Comparison of ENCODE assay signal across 10 mouse cellular contexts in genomic region chr16:5992045-5993011, GRCm38 (mm10).
DNase-seq lines count a peak whose midpoint lies in the region; ATAC-seq lines count a peak whose summit lies in the region.
"Had no signal": no experiment of that assay in that cellular context is flagged by ENCODE, and none has a peak within 500 bp of the region (broad histone marks: within the 10 kb centered on the region; RNA-seq: fewer than 3 reads in every experiment).

No protein-coding gene starts in this region.

- no peak overlapping the region for H3K4me3 ChIP-seq in neural tube, embryonic 11.5 days (ENCODE audit: low read depth, low read length)
- H3K4me3 ChIP-seq in midbrain, embryonic 13.5 days (replicated peaks): no peak overlapping the region
- H3K4me3 ChIP-seq: heart, embryonic 10.5 days had no signal

- no peak overlapping the region for H3K9ac ChIP-seq in neural tube, embryonic 11.5 days (ENCODE audit: low read length)
- no peak overlapping the region for H3K9ac ChIP-seq in midbrain, embryonic 13.5 days (replicated peaks)

- H3K27me3 ChIP-seq in neural tube, embryonic 11.5 days (ENCODE audit: control insufficient read depth, insufficient read depth, low read length): no peaks in the 10 kb centered on the region
- H3K27me3 ChIP-seq in midbrain, embryonic 13.5 days: peaks cover 12% of the 10 kb centered on the region

- H3K4me2 ChIP-seq in neural tube, embryonic 11.5 days (ENCODE audit: low read depth): no peak overlapping the region
- H3K4me2 ChIP-seq in midbrain, embryonic 13.5 days (replicated peaks): no peak overlapping the region; the same call in 1 of the 2 replicates

- no peaks in the 10 kb centered on the region for H3K9me3 ChIP-seq in neural tube, embryonic 11.5 days (ENCODE audit: control insufficient read depth, low read length)
- H3K9me3 ChIP-seq in midbrain, embryonic 13.5 days: no peaks in the 10 kb centered on the region
- H3K9me3 ChIP-seq: heart, embryonic 10.5 days had no signal

- H3K4me1 ChIP-seq in neural tube, embryonic 11.5 days (ENCODE audit: control insufficient read depth, insufficient read depth, low read length): no peaks in the 10 kb centered on the region
- H3K4me1 ChIP-seq in midbrain, embryonic 13.5 days (replicated peaks): peaks cover 31% of the 10 kb centered on the region
- H3K4me1 ChIP-seq: heart, embryonic 10.5 days had no signal

- no peak overlapping the region for H3K27ac ChIP-seq in neural tube, embryonic 11.5 days (ENCODE audit: low read depth, low read length)
- H3K27ac ChIP-seq in midbrain, embryonic 13.5 days: no peak overlapping the region
- H3K27ac ChIP-seq: heart, embryonic 10.5 days had no signal

- H3K36me3 ChIP-seq in neural tube, embryonic 11.5 days (ENCODE audit: control insufficient read depth, insufficient read depth, low read length): no peaks in the 10 kb centered on the region
- H3K36me3 ChIP-seq in midbrain, embryonic 13.5 days: no peaks in the 10 kb centered on the region
- H3K36me3 ChIP-seq: heart, embryonic 10.5 days had no signal

- ATAC-seq in neural tube, embryonic 11.5 days (ENCODE audit: insufficient read depth, low FRiP score, low TSS enrichment): no peak
- peak; percentile 55; the same call in 1 of the 2 replicates for ATAC-seq in midbrain, embryonic 13.5 days
- ATAC-seq: inflammation-experienced regulatory T-cells, adult 6 months had no signal

- peak; percentile 37 for DNase-seq in neural tube, embryonic 11.5 days (ENCODE audit: low spot score)
- no peak for DNase-seq in neural tube, embryonic 10.5 days (ENCODE audit: extremely low spot score, low spot score)
- peak; percentile 21 to 37 for DNase-seq in frontal cortex, postnatal 14 days (ENCODE audit: low spot score in 2 of 2)
- no peak for DNase-seq in heart, postnatal 36 days
- DNase-seq in adrenal gland, postnatal 25 days: no peak
- no peak for DNase-seq in gastrocnemius, postnatal 25 days
- DNase-seq: retina, postnatal 1 day had no signal

- intact Hi-C loops in heart, postnatal 36 days (cut with DNase I): no loop called here

- WGBS in neural tube, embryonic 11.5 days: 47% methylated on average over 10 of the region's 10 CpGs
- WGBS in midbrain, embryonic 13.5 days: 21% methylated on average over 10 of the region's 10 CpGs

Comparison
In these comparisons a context has a peak if more than half of its experiments do, and no peak if none do; other contexts are left out.
1. DNase-seq: peak in neural tube, embryonic 11.5 days (single experiment) and frontal cortex, postnatal 14 days (2 of 2); none in neural tube, embryonic 10.5 days (single experiment), heart, postnatal 36 days (0 of 2), adrenal gland, postnatal 25 days (single experiment) and gastrocnemius, postnatal 25 days (single experiment).